Mouse (Mus musculus): Measurements from ENCODE around the gene Cox4i2. TPM values are rescaled to one million over a fixed set of nuclear protein-coding genes. Genes with fewer than 3 reads are reported as not detected.

Gene Cox4i2
- total RNA-seq, 2 experiments from 2014 or later, result 12.2 to 16.8 TPM

DNA sequence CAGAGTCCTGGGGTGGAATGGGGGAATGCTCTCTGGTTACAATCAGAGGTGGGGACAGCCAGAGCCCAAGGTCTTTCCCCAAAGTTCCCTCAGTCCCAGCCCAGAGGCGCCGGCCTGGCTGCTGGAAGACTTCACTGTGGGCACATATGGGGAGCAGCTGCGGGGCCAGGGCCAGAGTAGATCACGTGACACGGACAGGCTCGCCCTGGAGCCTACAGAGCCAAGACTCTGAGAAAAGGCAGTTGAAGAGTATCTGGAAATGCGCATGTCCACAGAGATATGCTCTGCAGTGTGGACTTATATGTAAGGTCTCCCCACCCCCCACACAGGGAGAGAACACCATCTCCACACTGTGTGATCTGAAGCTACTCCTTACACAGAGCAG, 24.3 kb upstream of the Cox4i2 start:
- peak; percentile 76 for DNase-seq (ENCODE audit: low spot score)
- intact Hi-C loops (cut with DNase I), result no loop called here

DNA sequence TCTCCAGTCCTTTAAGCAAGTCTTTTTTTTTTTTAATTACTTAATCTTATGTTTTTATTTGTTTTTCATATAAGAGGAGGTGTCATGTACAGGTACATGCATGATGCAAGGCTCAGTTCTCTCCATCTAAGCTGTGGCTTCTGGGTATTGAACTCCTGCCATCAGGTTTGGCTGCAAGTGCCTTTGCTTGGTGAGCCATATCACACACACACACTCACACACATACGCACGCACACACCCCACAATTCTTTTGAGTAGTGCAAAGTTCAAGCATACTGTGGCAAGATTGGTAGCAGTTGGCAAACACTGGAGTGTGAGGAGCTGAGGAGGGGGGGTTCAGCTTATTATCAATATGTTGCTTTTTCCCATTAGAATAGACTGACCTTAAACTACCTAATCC, 20.8 kb upstream of the Cox4i2 start:
- no peak for DNase-seq (ENCODE audit: low spot score)
- intact Hi-C loops (cut with DNase I), result no loop called here

DNA sequence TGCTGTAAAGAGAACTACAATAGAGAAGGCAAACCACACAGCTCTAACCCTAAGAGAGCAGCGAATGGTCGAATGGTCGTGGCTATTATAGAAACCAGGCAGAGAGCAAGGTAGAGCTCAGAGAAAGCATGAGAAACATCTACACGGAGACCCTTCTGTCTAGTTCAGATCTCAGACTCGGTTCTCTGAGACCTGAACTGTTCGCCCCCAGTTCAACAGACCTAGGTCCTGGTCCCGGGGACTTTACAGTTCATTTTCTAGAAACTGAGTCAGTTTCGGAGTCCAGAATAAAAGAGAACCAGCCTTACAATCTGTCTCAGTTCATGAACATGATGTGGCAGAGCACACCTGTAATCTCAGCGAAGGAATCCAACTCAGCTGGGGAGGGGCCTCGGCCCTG, 19.5 kb upstream of the Cox4i2 start:
- intact Hi-C loops (cut with DNase I), result no loop called here
- DNase-seq (ENCODE audit: low spot score), result no peak

DNA sequence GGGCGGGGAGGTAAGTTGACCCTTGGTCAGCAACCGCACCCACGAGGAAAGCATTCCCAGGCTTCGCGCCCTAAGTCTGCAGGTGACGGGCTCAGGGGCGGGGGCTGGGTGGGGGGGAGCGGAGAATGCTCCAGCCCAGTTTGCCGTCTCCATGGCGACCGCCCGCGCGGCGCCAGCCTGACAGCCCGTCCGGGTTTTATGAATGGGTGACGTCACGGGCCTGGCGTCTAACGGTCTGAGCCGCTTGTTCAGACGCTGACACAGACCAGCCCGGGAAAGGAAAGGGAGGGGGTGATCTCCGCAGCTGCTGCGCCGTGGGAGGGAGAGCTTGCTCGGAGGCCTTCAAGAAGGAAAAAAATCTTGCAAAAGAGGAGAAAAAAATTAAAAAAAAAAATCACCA, 19.0 kb upstream of the Cox4i2 start:
- DNase-seq (ENCODE audit: low spot score), result peak; percentile 94
- intact Hi-C loops (cut with DNase I), result no loop called here

DNA sequence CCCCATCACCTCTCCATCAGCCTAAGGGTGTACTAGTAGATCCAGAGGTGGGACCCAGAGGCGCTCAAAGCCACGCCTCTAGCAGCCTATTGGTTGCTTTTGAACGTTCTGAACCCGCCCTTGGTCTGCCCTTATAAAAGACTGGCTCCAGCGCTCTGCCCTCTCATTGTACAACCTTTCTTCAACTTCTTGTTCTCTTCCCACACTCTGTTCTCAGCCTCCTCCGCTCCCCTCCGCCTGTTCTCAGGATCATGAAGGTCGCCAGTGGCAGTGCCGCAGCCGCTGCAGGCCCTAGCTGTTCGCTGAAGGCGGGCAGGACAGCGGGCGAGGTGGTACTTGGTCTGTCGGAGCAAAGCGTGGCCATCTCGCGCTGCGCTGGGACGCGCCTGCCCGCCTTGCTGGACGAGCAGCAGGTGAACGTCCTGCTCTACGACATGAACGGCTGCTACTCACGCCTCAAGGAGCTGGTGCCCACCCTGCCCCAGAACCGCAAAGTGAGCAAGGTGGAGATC, 17.8 kb upstream of the Cox4i2 start, which contains the start of gene Id1:
TSS of gene Id1 (plus strand) at position 162 of the 512 bp plus-strand sequence.
- peak; percentile 91 for DNase-seq (ENCODE audit: low spot score)
- intact Hi-C loops (cut with DNase I), result no loop called here

DNA sequence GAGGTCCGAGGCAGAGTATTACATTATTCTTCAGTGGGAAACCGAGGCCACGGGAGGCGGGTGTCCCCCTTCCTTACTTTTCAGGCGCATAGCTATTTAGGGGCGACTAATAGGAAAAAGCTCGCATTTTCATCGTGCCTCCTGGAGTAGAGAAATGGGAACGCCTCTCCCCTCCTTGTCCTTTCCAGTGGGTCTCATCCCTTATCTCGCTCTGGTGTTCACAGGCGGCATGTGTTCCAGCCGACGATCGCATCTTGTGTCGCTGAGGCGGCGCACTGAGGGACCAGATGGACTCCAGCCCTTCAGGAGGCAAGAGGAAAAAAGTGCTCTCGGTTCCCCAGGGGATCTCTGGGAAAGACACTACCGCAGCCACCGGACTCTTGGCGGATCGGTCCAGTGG, 17.2 kb upstream of the Cox4i2 start:
- intact Hi-C loops (cut with DNase I), result no loop called here
- no peak for DNase-seq (ENCODE audit: low spot score)

DNA sequence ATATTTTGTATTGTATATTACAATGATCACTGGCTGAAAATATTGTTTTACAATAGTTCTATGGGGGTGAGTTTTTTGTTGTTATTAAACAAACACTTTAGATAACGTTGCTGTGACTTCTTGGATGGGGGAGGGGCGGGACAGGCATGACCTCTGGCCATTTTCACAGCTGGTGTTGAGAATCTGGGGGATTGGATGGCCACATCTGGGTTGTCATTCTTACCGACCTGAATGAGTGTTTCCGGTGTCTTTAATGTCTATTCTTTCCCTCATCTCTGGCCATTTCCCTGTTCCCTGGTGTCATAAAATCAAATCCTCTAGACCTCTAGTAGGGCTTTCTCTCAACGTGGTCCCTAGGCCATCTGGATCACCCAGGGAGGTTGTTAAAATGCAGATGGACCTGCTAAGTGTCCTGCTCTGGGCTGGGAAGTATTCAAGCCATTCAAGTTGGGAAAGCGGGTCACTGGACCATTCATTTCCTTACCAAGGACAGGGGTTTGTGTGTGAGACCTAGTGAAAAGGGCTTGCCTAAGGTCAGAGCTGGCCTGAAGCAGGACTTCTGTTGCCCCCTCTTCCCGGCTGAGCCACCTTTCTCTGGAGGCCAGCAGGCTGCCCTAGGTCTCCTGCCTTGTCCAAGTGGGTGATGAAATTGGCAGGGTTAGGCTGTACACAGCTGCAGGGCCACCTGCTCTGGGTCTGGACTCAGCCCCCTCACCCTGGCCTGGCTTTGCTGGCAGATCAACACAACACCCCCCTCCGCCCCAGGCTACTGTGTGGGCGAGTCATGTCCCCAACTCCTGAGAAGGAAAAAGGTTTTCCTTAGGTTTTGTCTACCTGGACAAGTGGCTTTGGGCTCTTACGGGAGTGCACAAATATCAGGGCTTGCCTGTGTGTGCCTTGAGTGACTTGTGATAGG, 16.4 kb upstream of the Cox4i2 start:
- DNase-seq (ENCODE audit: low spot score), result peak; percentile 37
- intact Hi-C loops (cut with DNase I), result loop anchor here (2.0 kb wide), 1 partner anchor 47 kb away; no protein-coding TSS in a partner anchor

DNA sequence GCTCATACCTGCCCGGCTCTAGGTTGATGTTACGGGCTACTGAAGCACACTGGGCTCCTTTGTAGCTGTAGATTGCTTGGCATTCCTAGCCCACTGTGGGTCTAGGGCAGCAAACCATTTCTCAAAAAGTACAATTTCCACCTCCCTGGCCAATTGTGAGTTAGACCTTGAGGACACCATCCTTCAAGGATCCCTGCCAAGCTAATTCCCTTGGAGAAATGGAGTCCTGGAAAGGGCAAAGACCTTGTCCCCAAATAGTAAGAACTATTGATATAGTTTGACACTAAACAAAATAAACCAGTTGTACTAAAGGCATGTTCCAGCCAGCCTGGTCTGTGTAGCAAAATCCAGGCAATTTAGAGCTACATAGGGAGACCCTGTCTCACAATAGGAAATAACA, 15.6 kb upstream of the Cox4i2 start:
- intact Hi-C loops (cut with DNase I), result loop anchor here (2.0 kb wide), 1 partner anchor 46 kb away; no protein-coding TSS in a partner anchor
- no peak for DNase-seq (ENCODE audit: low spot score)

DNA sequence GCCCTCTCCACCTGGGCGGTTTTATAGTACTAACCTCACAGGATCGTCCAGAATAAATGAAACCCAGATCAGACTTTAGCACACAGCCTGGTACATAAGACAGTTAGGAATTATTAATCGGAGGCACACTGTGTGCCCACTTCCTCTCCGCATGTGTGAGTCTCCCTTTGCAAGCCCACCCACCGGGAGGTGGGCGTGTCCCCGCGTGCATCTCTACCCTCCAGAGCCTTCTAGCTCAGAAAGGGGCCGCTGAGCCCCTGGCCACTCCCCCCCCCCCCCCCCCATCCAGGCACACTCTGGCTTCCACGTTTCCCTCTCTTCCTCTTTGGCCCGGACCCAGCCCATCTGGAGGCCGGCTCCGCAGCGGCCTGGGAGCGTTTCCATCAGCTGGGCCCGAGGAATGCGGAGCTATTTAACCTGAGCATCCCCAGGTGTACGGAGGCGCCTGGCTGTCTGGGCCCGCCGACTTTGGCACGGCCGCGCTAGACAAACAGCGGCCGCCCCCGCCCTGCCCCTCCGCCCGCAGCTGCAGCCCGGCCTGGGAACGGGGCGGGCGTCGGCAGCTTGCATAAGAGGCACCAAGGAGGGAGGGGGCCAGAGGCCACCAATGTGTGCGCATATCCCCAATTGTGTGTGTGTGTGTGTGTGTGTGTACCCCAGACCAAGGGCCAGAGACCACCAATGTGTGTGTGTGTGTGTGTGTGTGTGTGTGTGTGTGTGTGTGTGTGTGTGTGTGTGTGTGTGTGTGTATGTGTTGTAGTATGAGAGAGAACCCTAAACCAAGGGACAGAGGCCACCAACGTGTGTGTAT, 14.7 kb upstream of the Cox4i2 start:
- DNase-seq (ENCODE audit: low spot score), result peak; percentile 87
- intact Hi-C loops (cut with DNase I), result loop anchor here (1.0 to 2.0 kb wide), 2 partner anchors 32 to 46 kb away; no protein-coding TSS in a partner anchor

DNA sequence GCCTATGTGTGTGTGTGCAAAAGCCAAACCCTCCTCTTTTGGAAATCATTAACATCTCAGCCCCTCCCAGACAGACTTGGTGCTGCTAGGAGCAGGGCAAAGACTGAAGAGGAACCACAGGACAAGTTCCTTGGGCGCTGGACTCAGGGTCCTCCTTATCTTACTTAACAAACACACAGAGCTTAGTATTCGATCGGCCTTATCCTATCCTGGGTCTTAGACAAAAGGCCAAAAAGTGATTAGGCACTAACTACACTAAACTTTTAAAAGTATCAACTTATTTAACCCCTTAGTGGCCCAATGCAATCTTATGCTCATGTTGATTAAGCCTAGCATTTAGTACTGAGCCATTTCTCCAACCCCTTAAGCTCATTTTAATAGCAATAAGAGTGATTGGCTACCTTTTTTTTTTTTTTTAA, 14.1 kb upstream of the Cox4i2 start:
- intact Hi-C loops (cut with DNase I), result loop anchor here (1.0 to 2.0 kb wide), 2 partner anchors 33 to 45 kb away; no protein-coding TSS in a partner anchor
- DNase-seq (ENCODE audit: low spot score), result no peak

DNA sequence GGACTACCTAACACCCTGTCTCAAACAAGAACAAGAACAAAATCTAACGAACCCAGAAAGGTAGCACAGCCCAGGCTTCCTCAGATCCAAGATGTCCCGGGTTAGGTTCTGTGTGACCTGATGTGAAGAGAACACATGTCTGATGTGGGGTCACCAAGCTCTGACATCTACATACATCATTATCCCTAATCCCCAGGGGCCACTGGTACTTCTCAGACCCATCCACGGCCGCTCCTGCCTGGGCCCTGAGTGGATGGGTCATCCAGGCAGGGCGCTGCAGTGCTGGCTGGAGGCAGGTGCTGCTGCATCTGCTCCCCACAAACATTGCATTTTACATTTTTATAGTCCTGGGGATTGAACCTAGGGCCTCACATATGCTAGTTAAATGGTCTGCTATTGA, 13.5 kb upstream of the Cox4i2 start:
- no peak for DNase-seq (ENCODE audit: low spot score)
- intact Hi-C loops (cut with DNase I), result no loop called here

DNA sequence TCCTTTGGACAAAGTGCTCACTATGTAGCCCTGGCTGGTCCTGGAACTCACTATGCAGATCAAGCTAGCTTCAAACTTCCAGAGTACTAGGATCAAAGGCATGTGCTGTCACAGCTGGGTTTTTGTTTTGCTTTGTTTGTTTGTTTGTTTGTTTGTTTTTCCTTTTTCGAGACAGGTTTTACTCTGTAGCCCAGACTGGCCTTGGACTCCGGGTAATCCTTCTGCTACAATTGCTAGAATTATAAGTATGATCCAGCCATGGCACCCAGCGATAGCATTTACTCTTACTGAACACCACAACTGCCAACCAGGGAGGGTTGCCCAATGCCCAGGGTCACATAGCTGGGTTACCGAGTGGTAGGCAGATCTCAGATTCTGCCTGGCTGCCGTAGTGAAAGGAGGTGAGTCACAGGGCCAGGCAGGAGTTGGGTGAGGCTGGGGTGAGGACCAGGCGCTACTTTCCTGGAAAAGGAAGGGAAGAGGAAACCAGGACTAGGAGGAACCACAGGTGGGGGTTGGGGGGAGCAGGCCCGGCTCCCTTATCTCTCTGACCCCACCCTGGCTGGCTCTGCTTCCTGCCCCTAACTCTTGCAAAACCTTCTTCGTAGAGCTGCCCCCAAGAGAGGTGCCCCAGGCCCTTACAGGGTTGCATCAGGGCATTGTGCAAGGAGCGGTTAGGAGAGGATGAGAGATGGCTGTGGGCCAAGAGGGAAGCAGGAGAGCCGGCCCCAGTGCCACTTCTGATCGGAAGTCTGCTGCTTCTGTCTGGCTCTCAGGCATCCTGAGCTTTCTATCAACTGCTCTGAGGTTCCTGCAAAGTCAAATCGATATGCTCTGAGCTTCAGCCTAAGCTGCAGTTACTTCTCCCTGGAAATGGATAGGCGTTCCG, 12.6 kb upstream of the Cox4i2 start:
- intact Hi-C loops (cut with DNase I), result loop anchor here (2.0 kb wide), 1 partner anchor 45 kb away; no protein-coding TSS in a partner anchor
- DNase-seq (ENCODE audit: low spot score), result peak; percentile 54

DNA sequence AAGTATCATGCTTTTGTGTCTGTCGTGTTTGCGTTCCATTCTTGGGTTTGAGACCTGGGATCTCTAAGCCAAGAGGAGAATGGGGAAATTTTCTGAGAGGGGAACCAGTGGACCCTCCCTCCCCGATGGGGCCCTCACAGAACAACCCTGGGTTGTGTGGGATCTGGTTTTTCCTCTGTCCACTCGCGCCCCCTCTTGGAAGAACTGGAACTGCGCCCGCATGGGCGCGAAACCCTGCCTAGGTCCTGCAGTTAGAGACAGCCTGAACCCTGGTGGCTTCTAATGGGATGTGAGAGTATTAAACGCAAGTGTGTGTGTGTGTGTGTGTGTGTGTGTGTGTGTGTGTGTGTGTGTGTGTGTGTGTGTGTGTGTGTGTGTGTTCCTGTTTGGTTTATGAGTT, 11.5 kb upstream of the Cox4i2 start:
- intact Hi-C loops (cut with DNase I), result loop anchor here (2.0 kb wide), 1 partner anchor 46 kb away; no protein-coding TSS in a partner anchor

DNA sequence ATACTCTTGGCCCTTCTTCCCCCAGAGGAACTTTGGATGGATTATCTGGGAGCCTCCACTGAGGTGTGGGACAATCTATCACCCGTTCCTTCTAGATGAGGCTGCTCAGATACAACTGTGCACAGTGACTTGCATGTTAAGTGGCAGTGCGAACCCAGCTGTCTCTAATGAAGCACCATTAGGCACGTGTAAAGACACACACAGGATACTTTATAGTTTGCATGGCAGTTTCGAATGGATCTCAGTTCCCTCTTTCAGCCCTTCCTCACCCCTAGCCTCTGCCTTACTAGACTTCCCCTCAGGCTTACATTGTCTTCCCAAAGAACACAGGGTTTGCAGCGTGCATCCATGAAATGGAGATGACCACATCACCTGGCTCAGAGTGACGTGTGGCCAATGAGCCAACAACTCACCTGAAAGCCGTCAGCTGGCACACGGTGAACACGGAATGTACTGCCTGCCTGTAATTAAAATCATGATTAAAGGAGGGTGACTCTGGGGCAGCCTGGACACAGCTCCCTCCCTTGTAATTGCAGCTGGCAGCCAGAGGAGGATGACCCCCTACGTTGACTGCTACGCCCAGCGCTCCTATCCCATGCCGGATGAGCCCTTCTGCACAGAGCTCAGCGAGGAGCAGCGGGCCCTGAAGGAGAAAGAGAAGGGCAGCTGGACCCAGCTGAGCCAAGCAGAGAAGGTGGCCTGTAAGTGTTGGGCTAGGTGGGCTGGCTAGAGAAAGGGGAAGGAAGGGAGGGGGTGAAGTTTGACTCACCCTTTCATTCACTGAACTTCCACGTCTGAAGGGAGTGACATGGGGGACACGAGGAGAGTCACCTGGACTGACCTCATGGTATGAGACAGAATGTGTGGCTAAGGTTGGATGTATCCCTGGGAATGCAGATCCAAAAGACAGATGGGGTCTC, 2.8 kb downstream of the Cox4i2 start:
- intact Hi-C loops (cut with DNase I), result no loop called here
- no peak for DNase-seq (ENCODE audit: low spot score)

More for the DNA sequence above, 11.5 kb upstream of the Cox4i2 start:
- peak; percentile 49 for DNase-seq (ENCODE audit: low spot score)

DNA sequence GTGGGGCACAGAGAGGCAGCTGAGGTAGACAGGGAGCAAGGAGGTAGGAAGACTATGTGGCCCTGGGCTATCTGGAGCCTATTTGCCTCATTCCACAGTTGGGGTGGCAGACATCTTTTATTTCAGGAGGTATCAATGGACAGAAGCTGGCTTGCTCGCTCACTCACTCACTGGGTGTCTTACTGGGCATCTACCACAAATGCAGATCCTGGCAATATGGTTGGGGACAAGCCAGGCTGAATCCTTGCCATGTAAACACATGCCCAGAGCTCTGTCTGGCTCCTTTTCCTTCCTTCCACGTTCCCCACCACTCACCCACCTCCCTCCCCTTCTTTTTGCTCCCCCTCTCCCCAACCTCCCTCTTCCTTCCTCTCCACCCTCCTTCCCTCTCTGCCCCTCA, 3.5 kb downstream of the Cox4i2 start:
- no peak for DNase-seq (ENCODE audit: low spot score)
- intact Hi-C loops (cut with DNase I), result no loop called here

DNA sequence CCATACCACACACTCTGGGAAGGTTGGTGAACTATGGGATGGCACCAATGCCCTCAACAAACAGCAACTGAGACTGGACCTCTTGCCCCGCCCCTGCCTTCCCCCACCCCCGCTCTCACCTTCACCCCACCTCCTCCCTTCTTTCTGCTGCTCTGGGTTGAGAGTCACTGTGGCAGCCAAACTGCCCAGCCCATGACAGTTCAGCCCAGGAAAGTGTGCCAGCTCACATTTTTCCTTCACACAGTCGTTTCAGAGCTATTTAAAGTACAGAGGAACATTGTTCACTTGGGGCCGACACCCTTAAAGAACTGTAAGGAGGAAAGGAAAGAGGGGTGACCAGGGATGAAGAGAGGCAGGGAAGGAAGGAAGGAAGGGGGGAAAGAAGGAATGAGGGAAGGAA, 4.4 kb downstream of the Cox4i2 start:
- intact Hi-C loops (cut with DNase I), result no loop called here
- DNase-seq (ENCODE audit: low spot score), result no peak

DNA sequence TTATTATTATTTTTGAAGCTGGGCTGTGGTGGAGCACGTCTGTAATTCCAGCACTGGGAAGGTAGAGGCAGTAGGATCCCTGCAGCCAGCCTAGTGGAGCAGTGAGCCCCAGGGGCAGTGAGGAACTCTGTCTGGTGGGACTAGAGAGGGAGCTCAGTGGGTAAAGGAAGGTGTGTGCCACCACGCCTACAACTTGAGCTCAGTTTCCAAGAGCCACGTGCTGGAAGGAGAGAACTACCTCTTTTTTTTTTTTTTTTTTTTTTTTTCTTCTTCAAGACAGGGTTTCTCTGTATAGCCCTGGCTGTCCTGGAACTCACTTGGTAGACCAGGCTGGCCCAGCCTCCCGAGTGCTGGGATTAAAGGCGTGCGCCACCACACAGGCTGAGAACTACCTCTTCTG, 9.3 kb downstream of the Cox4i2 start:
- DNase-seq (ENCODE audit: low spot score), result no peak
- intact Hi-C loops (cut with DNase I), result loop anchor here (10.0 kb wide), 1 partner anchor 149 kb away; no protein-coding TSS in a partner anchor

All from heart, postnatal 25 days (tissue).